Mouse (Mus musculus): ENCODE measurements around the gene Grm1.
"Not testable (repeated sequence)": the region's sequence is repeated elsewhere in the genome, so short reads cannot be mapped to it uniquely, and the experiment has no call there.

Gene Grm1

GRCm38 (mm10) chr10:11081611-11082398, at the start of gene Grm1:
Gene Grm1 (minus strand): TSS chr10:11082356.
- DNase-seq, result no peak

GRCm38 (mm10) chr10:11121781-11122180, 39.6 kb upstream of the Grm1 start:
- DNase-seq, result no peak

- DNase-seq, result no peak
Observed at GRCm38 (mm10) chr10:11098475-11099044, 16.4 kb upstream of the Grm1 start.

GRCm38 (mm10) chr10:11086348-11086747, 4.2 kb upstream of the Grm1 start:
- no peak for DNase-seq

GRCm38 (mm10) chr10:11080725-11081610, 1.2 kb downstream of the Grm1 start:
- DNase-seq, result no peak

GRCm38 (mm10) chr10:11080013-11080724, 2.0 kb downstream of the Grm1 start:
- no peak for DNase-seq

GRCm38 (mm10) chr10:11079506-11079905, 2.6 kb downstream of the Grm1 start:
- DNase-seq, result no peak

- no peak for DNase-seq
Observed at GRCm38 (mm10) chr10:11065136-11065535, 17.0 kb downstream of the Grm1 start.

- DNase-seq, result no peak
Observed at GRCm38 (mm10) chr10:11061318-11062071, 20.7 kb downstream of the Grm1 start.

GRCm38 (mm10) chr10:11049361-11049760, 32.8 kb downstream of the Grm1 start:
- DNase-seq, result no peak

GRCm38 (mm10) chr10:11045421-11045820, 36.7 kb downstream of the Grm1 start:
- DNase-seq, result not testable (repeated sequence)

- no peak for DNase-seq
Observed at GRCm38 (mm10) chr10:11044455-11045106, 37.6 kb downstream of the Grm1 start.

GRCm38 (mm10) chr10:11039323-11039722, 42.8 kb downstream of the Grm1 start:
- DNase-seq, result no peak

- no peak for DNase-seq
Observed at GRCm38 (mm10) chr10:11032221-11032620, 49.9 kb downstream of the Grm1 start.

- no peak for DNase-seq
Observed at GRCm38 (mm10) chr10:11025764-11026518, 56.2 kb downstream of the Grm1 start.

GRCm38 (mm10) chr10:11018970-11019531, 63.1 kb downstream of the Grm1 start:
- no peak for DNase-seq

- no peak for DNase-seq
Observed at GRCm38 (mm10) chr10:11013653-11014052, 68.5 kb downstream of the Grm1 start.

- no peak for DNase-seq
Observed at GRCm38 (mm10) chr10:10996766-10997165, 85.4 kb downstream of the Grm1 start.

- no peak for DNase-seq
Observed at GRCm38 (mm10) chr10:10991708-10992107, 90.4 kb downstream of the Grm1 start.

GRCm38 (mm10) chr10:10971311-10971710, 110.8 kb downstream of the Grm1 start:
- DNase-seq, result no peak
